Mouse (Mus musculus): ENCODE measurements at regions not wholly inside any gene's neighbourhood (a gene's known extent, or its start where the extent isn't known, plus 50 kb on each side); places are given as distances from the start of the nearest gene placed in this dataset.

DNA sequence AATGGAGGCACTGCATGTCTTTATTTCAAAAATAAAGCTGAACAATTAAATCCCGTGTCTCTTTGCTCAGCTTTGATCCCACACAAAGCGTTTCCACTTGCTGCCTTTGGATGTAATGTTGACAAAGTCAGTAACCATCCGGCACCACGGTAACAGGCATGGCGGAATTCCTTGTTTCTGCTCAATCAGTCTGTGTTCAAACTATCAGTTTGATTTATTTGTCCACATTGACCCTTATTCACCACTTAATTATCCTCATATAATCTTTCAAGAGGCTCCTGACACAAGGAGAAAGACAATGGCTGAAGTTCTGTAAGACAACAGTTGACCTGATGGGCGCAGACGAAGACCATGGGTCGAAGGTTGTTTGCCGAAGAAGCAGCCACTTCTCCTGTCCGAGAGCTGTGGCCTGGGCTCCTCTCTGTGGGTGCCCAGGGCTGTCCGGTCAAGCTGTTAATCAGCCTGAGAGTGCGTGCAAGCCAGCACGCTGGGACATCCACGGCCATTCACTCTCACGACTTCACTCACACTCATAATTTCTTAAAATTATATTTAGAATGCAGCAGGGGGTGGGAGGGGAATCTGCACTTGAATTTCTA is 106.1 kb upstream of the Ifngr1 start:
- Histone ChIP-seq H3K27ac (ENCODE audit: low read length) (no peak overlapping the region), H3K4me1 (ENCODE audit: insufficient read depth, low read length) (no peaks in the 10 kb centered on the region), H3K27me3 (ENCODE audit: insufficient read depth, low read length) (0 out of 2 replicates have a peak, but pooled peaks cover 2% of the 10 kb centered on the region), H3K9ac (replicated peaks; ENCODE audit: low read length) (no peak overlapping the region), H3K4me2 (replicated peaks; ENCODE audit: low read depth, low read length) (no peak overlapping the region), H3K36me3 (ENCODE audit: insufficient read depth, low read length) (no peaks in the 10 kb centered on the region), H3K9me3 (ENCODE audit: low read length) (no peaks in the 10 kb centered on the region), H3K4me3 (ENCODE audit: low read length) (no peak overlapping the region)
- ATAC-seq (ENCODE audit: low FRiP score, low TSS enrichment): no peak
- WGBS: 53% methylated on average over 15 of the region's 15 CpGs

DNA sequence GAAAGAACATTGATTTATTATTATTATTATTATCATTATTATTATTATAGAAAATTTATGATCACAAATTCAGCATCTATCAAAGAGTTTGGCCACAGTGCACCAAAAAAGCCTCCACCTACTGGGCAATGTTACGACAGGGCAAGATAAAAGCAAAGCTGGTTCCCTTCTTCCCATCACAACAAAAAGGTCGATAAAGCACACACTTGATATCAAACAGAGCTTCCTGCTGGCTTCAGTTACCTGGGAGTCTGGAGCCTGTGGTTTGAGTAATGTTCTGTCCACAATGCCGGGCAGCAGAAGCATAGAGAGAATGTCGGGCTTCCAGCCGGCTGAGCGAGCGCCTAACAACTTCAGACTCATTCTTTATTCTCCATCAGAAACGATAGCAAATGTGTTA is 101.2 kb upstream of the Ifngr1 start:
- Histone ChIP-seq H3K4me3 (ENCODE audit: low read length) (no peak overlapping the region), H3K36me3 (ENCODE audit: insufficient read depth, low read length) (no peaks in the 10 kb centered on the region), H3K4me2 (replicated peaks; ENCODE audit: low read depth, low read length) (no peak overlapping the region), H3K9me3 (ENCODE audit: low read length) (no peaks in the 10 kb centered on the region), H3K4me1 (ENCODE audit: insufficient read depth, low read length) (no peaks in the 10 kb centered on the region), H3K27me3 (ENCODE audit: insufficient read depth, low read length) (0 out of 2 replicates have a peak, but pooled peaks cover under 1% of the 10 kb centered on the region), H3K9ac (replicated peaks; ENCODE audit: low read length) (no peak overlapping the region), H3K27ac (ENCODE audit: low read length) (no peak overlapping the region)
- no peak for ATAC-seq (ENCODE audit: low FRiP score, low TSS enrichment)
- 55% methylated on average over 8 of the region's 8 CpGs for WGBS

DNA sequence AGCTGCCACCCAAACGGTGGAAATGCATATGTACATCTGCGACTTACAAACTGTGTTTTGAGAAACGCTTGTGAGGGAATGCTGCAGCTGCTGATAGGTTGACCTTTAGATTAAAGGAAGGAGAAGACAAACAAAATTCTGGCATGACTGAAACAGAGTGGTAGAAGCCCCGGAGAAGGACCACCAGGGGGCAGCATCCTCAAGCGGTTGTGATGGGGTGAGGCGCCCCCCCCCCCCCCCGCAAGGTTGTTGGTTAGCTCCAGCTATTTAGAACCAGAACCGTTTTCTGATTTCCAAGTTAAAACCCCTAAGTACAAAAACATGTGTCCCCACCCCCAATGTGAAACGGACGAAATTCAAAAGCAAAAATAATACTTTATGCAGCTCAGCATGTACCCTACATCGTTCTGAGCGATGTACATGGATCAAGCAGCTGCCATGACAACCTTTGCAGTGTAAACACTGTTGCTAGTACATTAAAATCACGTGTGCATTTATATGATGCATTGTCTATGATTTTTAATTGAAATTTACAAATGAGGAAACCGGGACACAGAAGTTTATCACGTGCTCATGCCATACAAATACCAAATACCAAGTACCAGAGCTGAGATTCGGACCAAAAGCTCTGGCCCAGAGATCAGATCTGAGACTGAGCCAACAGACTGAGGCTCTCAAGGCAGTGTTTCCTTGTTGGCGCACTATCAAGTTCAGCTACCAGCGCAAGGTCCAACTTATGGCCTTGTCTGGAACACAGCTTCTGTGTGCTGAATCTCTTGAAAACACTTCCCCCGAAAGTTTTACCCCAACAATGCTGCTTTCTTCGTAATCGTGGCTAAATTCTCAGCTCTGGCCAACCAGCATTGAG is 100.0 kb upstream of the Ifngr1 start:
- H3K4me1 ChIP-seq (ENCODE audit: insufficient read depth, low read length): no peaks in the 10 kb centered on the region
- no peak overlapping the region for H3K4me3 ChIP-seq (ENCODE audit: low read length)
- no peak overlapping the region for H3K27ac ChIP-seq (ENCODE audit: low read length)
- H3K9ac ChIP-seq (replicated peaks; ENCODE audit: low read length): no peak overlapping the region
- no peaks in the 10 kb centered on the region for H3K36me3 ChIP-seq (ENCODE audit: insufficient read depth, low read length)
- ATAC-seq (ENCODE audit: low FRiP score, low TSS enrichment): no peak
- WGBS: 64% methylated on average over 21 of the region's 21 CpGs
- H3K4me2 ChIP-seq (replicated peaks; ENCODE audit: low read depth, low read length): no peak overlapping the region
- H3K27me3 ChIP-seq (ENCODE audit: insufficient read depth, low read length): no peaks in the 10 kb centered on the region
- H3K9me3 ChIP-seq (ENCODE audit: low read length): no peaks in the 10 kb centered on the region

DNA sequence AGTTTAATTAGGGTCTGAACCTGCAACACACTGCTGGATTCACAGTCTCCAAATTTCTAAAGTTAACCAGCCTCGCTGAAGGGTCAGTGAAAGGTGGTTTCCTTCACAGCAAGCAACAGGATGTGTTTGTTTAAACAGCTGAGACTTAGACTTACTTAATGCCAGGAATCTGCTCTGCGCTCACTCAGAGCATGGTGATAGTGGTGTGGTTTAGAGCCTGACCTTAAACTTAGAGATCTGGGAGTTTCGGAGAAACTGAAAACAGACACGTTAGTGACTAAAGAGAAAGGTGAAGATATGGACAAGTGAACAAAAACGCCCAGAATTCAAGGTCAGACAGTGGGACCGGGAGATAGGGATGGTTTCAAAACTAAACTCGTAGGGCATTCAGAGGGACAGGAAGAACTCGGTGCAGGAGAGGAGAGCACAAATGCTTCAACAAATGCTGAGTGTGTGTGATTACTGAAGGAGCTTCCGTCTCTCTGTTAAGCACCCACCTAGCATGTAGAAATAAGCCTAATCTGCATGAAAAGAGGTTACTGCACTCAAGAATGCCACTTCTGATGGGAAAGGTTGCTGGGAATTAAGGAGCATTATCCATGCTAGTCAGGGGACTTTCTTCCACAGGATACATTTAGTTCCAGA is 97.2 kb upstream of the Ifngr1 start:
- 0 out of 2 replicates have a peak overlapping the region, but pooled peaks have one; percentile 46 for H3K27ac ChIP-seq (ENCODE audit: low read length)
- WGBS: 20% methylated on average over 9 of the region's 9 CpGs
- no peaks in the 10 kb centered on the region for H3K36me3 ChIP-seq (ENCODE audit: insufficient read depth, low read length)
- no peak overlapping the region for H3K4me3 ChIP-seq (ENCODE audit: low read length)
- no peaks in the 10 kb centered on the region for H3K9me3 ChIP-seq (ENCODE audit: low read length)
- H3K4me1 ChIP-seq (ENCODE audit: insufficient read depth, low read length): no peaks in the 10 kb centered on the region
- ATAC-seq (ENCODE audit: low FRiP score, low TSS enrichment): peak; percentile 54; the same call in 1 of the 2 replicates
- no peaks in the 10 kb centered on the region for H3K27me3 ChIP-seq (ENCODE audit: insufficient read depth, low read length)
- peak overlapping the region; percentile 33; the same call in 1 of the 2 replicates for H3K4me2 ChIP-seq (replicated peaks; ENCODE audit: low read depth, low read length)
- H3K9ac ChIP-seq (replicated peaks; ENCODE audit: low read length): no peak overlapping the region

DNA sequence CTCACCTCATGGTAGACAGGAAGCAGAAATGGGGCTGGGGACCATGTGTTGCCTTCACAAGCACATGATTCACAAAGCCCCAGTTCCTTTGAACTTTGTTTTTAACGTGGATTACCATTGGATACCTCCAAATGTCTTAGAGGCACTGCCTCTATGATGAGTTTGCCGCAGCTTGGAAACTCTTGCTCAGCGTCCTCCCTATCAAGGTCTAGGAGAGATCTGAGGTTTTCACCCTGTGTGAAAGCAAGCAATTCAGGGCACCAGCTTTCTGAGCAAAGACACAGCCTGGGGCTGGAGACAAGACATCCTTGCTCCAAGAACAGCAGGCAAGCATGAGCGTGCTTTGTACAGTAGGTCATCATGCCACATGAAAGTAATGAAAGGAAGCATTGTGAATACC is 93.6 kb upstream of the Ifngr1 start:
- H3K4me2 ChIP-seq (replicated peaks; ENCODE audit: low read depth, low read length): no peak overlapping the region
- H3K4me1 ChIP-seq (ENCODE audit: insufficient read depth, low read length): no peaks in the 10 kb centered on the region
- H3K4me3 ChIP-seq (ENCODE audit: low read length): no peak overlapping the region
- H3K27ac ChIP-seq (ENCODE audit: low read length): no peak overlapping the region
- no peaks in the 10 kb centered on the region for H3K27me3 ChIP-seq (ENCODE audit: insufficient read depth, low read length)
- no peaks in the 10 kb centered on the region for H3K9me3 ChIP-seq (ENCODE audit: low read length)
- no peaks in the 10 kb centered on the region for H3K36me3 ChIP-seq (ENCODE audit: insufficient read depth, low read length)
- WGBS: 80% methylated on average over 4 of the region's 4 CpGs
- no peak for ATAC-seq (ENCODE audit: low FRiP score, low TSS enrichment)
- no peak overlapping the region for H3K9ac ChIP-seq (replicated peaks; ENCODE audit: low read length)

DNA sequence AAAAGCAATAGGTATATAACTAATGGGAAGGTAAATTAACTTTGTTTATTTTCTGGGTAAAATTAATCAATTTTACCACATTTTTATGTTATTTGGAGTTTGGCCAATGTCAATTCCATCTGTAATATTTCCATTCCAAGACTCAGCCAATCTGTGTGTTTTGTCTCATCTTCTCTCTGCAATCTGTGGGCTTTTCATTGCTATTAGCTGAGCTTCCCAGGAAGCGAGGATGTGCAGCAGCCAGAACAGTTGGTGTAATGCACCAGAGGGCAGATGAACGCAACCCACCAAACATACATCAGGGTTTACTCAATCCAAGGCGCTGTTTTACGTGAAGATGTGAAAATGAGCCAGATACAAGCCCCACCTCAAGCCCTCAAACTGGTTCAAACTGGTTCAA is 88.9 kb upstream of the Ifngr1 start:
- ATAC-seq (ENCODE audit: low FRiP score, low TSS enrichment): no peak
- whole genome bisulfite sequencing: 80% methylated on average over 4 of the region's 4 CpGs
- no peak overlapping the region for H3K27ac ChIP-seq (ENCODE audit: low read length)
- H3K9me3 ChIP-seq (ENCODE audit: low read length): no peaks in the 10 kb centered on the region
- H3K36me3 ChIP-seq (ENCODE audit: insufficient read depth, low read length): no peaks in the 10 kb centered on the region
- no peak overlapping the region for H3K9ac ChIP-seq (replicated peaks; ENCODE audit: low read length)
- H3K4me2 ChIP-seq (replicated peaks; ENCODE audit: low read depth, low read length): no peak overlapping the region
- no peaks in the 10 kb centered on the region for H3K27me3 ChIP-seq (ENCODE audit: insufficient read depth, low read length)
- H3K4me1 ChIP-seq (ENCODE audit: insufficient read depth, low read length): no peaks in the 10 kb centered on the region
- H3K4me3 ChIP-seq (ENCODE audit: low read length): no peak overlapping the region

DNA sequence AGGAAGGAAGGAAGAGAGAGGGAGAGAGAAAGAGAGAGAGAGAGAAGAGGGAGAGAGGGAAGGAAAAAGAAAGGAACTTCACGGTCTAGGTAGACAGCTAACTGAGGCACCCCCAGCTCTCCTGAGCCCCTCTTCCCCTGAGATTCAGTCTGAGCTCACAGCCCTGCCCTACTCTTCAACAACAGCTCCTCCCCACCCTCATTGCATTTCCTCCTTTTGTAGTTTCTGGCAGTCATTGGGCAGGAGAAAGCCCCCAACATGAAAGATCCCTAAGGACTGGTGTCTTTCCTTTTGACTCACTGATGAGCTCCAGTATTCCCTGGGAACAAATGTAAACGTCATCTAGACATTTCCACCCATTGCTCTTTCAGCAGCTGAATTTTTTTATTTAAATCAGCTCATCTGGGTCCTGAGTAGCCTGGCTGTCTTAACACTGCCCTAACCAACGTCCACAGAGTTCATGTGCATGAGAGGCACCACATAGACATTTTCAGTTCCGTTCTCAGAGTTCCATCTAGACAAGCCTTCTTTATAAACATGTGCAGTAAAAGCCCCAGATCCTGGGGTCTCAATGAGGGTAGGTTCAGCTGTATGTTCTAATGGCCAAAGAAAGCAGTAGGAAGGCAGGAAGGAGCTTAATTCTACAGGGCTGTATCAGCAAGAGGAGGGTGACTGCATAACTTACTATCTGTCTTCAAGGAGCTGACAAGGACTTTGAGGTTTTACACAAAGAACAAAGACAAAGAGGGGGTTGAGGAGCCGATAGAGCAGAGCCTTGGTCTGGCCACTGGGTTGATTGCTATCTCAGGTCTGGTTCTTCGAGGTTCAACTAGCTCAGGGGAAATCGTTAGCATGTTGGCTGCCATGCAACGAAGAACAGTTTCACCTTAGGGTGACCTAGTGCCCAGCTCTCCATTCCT is 87.6 kb upstream of the Ifngr1 start:
- 58% methylated on average over 8 of the region's 8 CpGs for WGBS
- Histone ChIP-seq H3K36me3 (ENCODE audit: insufficient read depth, low read length) (no peaks in the 10 kb centered on the region), H3K4me2 (replicated peaks; ENCODE audit: low read depth, low read length) (no peak overlapping the region), H3K9ac (replicated peaks; ENCODE audit: low read length) (no peak overlapping the region), H3K9me3 (ENCODE audit: low read length) (no peaks in the 10 kb centered on the region), H3K4me3 (ENCODE audit: low read length) (no peak overlapping the region), H3K27me3 (ENCODE audit: insufficient read depth, low read length) (no peaks in the 10 kb centered on the region), H3K27ac (ENCODE audit: low read length) (no peak overlapping the region), H3K4me1 (ENCODE audit: insufficient read depth, low read length) (no peaks in the 10 kb centered on the region)
- no peak for ATAC-seq (ENCODE audit: low FRiP score, low TSS enrichment)

DNA sequence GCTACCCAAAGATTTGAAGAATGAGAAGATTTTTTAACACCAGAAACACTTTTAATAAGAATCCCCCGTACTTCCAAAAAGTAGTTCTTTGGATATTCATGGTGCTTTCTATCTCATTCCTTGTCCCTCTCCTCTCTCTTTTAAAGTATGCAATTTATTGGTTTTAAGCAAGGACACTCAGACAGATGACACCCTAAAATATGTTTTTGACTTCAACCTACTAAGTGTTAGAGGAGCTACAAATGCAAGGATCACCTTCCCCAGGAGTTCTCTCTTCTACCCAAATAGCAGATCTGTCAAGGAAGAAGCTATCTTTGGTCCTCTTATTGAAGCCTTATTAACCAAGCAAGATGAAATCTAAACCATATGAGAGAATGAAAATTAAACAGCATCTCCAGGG is 86.6 kb upstream of the Ifngr1 start:
- H3K27me3 ChIP-seq (ENCODE audit: insufficient read depth, low read length): no peaks in the 10 kb centered on the region
- no peak for ATAC-seq (ENCODE audit: low FRiP score, low TSS enrichment)
- no peak overlapping the region for H3K4me3 ChIP-seq (ENCODE audit: low read length)
- H3K4me2 ChIP-seq (replicated peaks; ENCODE audit: low read depth, low read length): no peak overlapping the region
- no peaks in the 10 kb centered on the region for H3K9me3 ChIP-seq (ENCODE audit: low read length)
- no peaks in the 10 kb centered on the region for H3K36me3 ChIP-seq (ENCODE audit: insufficient read depth, low read length)
- H3K4me1 ChIP-seq (ENCODE audit: insufficient read depth, low read length): no peaks in the 10 kb centered on the region
- no peak overlapping the region for H3K27ac ChIP-seq (ENCODE audit: low read length)
- 97% methylated on average over 1 of the region's 1 CpGs for WGBS
- no peak overlapping the region for H3K9ac ChIP-seq (replicated peaks; ENCODE audit: low read length)

DNA sequence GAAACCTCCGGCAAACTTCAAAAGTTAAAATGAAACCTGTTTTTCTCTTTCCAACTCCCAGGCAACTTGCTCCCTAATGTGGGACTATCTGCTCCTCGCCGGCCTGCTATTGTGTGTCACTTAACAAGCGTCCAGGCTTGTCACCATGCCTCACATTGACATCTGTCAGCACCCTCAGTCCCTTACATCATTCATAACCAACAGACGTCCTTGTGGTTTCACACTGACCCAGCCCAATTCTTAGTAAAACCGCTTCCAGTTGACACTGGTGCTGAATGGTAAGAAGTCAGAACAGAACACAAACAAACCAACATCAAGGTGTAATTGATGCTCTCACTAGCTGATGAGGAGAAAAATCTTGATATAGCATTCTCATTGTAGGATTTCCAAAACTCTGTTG is 85.8 kb upstream of the Ifngr1 start:
- H3K9ac ChIP-seq (replicated peaks; ENCODE audit: low read length): no peak overlapping the region
- ATAC-seq (ENCODE audit: low FRiP score, low TSS enrichment): no peak
- no peaks in the 10 kb centered on the region for H3K36me3 ChIP-seq (ENCODE audit: insufficient read depth, low read length)

More for the DNA sequence above, 85.8 kb upstream of the Ifngr1 start:
- WGBS: 85% methylated on average over 6 of the region's 6 CpGs
- H3K4me2 ChIP-seq (replicated peaks; ENCODE audit: low read depth, low read length): no peak overlapping the region
- no peaks in the 10 kb centered on the region for H3K4me1 ChIP-seq (ENCODE audit: insufficient read depth, low read length)
- no peak overlapping the region for H3K27ac ChIP-seq (ENCODE audit: low read length)
- H3K27me3 ChIP-seq (ENCODE audit: insufficient read depth, low read length): no peaks in the 10 kb centered on the region
- H3K4me3 ChIP-seq (ENCODE audit: low read length): no peak overlapping the region
- no peaks in the 10 kb centered on the region for H3K9me3 ChIP-seq (ENCODE audit: low read length)
